Mouse (Mus musculus): ENCODE data around the gene Tigd3.

Tigd3 gene

DNA sequence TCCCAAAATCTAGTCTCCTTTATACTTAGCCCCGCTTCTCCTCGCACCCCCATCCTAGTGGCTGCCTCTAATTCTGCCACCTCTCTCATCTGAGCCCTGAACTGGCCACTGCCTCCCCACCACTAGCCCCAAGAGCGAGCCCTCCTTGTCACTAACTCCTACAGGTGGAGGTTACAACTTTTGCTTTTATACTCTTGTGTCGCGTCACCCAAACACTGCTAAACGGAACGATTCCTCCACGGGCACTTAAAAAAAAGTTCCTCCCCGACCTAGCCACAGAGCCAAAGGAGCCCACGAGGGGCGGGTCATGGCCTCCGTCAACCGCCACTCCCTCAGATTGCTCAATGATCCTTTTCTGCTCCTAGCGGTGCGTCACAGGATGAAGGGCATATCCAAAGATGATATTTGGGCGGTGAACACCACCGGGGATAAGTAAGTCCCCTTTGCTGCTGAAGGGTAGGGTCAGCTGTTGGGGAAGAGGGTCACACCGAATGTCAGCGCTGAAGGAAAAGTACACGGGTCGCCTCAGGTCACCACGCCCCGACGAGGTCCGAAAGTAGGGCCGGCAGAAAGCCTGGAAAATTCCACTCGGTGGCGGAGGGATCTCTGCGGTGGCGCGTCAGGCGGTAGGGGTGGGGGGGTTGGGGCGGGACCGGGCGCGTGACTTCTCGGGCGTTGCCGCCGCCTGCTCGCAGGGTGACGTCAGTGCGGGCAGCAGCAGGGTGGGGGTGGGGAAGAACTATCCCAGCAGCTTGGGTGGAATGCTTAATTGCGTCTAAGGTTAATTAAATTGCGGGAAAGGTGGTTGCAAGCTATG lies 48.4 kb downstream of the Tigd3 start:
- peak; percentile 97 for DNase-seq

DNA sequence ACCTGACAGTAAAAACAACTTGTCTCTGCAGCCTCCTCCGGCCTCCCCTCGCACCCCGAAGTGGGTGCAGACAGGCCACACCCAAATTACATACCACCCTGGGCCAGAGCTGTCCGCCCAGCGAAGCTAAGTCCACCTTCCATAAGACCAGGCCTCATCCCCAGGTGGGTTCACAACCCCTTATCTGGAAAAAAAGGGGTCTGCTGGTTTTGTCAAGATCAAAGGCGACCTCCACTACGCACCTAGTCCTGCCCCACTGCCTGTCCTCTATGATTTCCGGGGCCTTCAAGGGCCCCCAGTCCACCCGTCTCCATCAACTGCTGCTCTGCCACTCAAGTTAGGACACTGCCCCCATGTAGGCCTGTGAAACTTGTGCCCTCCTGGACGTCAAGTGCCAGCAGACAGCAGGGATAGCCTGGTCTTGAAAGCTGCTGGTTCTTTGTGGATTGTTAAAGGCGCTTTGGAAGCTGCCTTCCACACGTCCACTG lies 49.1 kb downstream of the Tigd3 start:
- DNase-seq = no peak

DNA sequence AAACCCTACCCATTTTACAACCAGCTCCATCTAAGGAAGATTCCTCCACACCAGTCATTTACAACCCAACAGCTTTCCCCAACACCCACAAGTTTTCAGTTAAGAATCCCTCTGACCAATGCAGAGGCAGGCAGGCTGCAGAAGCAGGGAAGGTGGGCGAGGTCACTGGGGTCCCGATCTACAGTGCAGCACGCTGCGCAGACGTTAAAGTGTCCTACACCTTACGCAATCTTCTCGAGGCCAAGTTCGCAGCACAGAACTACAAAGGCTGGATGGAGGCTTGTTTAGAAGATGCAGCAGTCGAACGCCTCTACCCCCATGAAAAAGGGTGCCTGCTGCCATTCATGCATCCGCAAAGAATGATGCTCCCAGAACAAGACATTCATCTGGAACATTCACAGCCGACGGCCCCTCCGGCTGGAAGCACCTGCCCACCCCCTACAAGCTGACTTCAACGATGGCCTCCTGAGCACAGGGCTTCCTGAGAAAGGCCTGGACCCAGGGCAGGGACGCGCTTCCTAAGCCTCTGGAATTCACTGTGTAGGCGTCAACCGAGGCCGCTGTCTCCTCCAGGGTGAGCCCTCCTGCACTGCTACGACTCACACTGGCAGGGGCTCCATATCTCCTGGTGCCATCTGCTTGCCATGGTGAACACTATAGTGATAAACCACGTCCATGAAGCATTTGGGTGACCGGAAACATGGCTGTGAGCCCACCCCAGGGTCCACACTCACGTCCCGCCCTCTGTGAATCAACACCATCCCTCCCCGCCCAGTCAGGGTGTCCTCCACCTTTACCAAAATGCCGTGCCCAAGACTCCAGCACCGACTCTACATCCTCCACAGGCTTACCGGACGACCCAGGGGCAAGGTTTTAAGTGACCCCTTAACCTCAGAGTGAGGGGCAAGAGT lies 49.9 kb downstream of the Tigd3 start:
- no peak for DNase-seq

DNA sequence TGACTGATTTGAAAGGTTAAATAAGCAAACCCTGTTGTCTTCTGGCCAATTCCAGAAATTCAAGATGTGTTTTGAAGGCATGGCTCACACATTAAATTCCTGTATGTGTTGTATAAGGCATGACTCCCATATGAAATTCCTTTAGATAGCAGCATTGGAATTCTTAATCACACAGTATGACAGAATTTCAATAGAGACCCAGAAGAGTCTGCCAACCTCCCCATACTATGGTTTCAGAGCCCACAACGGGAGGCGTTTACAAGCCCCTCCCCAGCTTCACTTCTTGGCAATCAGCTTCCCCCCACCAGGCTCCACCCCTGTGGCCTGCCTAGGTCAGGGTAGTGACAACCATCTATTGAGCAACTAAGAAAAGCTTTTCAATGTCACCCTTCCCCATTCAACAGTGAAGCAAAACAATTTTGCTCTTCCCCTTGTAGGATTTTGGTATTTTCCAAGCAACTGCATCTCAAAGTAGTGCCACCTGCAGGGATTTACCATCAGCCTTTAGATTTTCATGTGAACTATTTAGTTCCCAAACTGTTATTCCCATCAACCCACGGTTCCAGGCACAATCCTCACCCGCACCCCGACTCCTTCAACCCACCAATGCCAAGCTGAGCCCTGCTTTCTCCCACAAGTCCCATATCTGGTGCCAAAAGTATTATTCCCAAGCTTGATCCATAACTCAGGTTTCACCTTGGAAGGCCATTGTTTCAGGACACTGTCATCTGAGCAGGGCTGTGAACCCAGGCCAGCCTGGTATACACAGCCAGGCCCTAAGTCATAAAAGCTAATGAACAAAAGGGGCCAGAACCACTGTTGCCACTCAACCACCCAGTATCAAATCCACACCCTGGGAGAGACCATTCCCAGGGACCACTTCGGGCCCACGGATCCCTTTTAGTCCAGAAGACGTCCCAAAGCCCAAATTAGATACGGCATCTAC lies 50.9 kb downstream of the Tigd3 start:
- DNase-seq = no peak

DNA sequence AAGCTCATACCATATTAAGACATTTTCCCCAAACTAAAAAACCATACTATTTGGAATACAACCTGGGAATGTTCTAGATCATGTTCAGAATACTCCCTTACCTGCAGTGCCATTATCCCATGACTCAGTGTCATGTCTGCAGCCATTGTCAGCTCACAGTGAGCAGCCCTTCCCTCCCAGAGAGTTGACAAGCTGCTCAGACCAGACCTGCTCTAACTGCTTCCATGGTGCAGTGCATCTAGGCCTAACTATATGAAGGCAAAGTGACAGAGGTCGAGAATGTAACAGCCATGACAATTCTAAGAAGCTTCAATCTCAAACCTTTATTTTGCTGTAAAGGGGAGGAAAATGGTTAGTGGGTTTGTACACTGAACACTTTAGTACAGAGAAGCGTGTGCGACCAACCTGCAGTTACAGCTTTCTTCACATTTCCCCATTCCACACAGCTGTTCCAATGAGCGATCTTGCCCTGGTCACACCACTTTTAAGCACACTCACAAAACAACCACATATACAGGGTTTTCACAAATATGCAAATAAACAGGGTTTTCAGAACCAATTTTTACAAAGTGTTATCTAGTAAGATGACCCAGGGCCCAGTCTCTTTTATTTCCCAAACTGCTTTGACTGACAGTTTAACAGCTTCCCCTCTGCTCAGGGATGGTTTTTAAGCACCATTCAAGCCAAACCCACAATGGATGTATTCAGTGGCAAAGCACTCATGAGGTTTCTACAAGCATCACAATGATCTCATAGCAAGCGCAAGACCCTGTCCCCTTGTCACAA lies 51.8 kb downstream of the Tigd3 start:
- no peak for DNase-seq

DNA sequence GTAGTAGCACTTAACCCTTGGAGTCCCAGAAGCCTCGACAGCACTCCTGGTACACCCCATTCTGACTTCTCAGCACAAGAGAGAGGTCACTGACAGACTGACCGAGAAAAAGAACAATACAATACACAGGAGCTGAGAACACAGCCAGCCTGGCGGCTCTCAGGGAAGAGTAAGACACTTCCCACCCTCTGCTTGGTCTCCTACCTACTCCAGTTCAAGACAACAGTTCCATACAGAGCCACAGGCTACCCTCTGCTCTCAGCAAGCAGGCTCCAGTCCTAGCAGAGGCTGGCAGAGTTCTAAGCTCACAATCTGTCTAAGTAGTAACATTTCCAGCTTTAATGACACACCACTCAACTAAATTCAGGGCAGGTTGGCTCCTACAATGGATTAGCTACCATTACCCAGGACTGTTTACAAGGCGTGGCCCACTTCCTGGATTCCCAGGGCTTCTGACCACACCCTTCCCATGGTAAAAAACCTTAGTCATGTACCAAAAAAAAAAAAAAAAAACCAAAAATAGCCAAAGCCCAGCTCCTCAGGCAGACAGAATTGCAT lies 52.5 kb downstream of the Tigd3 start:
- DNase-seq = no peak

Data from retina, postnatal 1 day (tissue).